Comparison of ENCODE assay signal across 29 mouse cellular contexts in genomic region chr14:105958005-105958404, GRCm38 (mm10).
DNase-seq lines count a peak whose midpoint lies in the region; ATAC-seq and TF ChIP-seq lines count a peak whose summit lies in the region.
"Had no signal": no experiment of that assay in that cellular context is flagged by ENCODE, and none has a peak within 500 bp of the region (broad histone marks: within the 10 kb centered on the region; RNA-seq: fewer than 3 reads in every experiment).

No protein-coding gene starts in this region.

- no peak overlapping the region for H3K4me2 ChIP-seq in liver, postnatal 0 days (ENCODE audit: low read depth, low read length)
- no peak overlapping the region for H3K4me2 ChIP-seq in midbrain, embryonic 11.5 days
- H3K4me2 ChIP-seq in midbrain, postnatal 0 days (ENCODE audit: low read depth, low read length, poor library complexity, severe bottlenecking): no peak overlapping the region
- no peak overlapping the region for H3K4me2 ChIP-seq in stomach, postnatal 0 days (replicated peaks; ENCODE audit: low read depth)
- H3K4me2 ChIP-seq: embryonic facial prominence, embryonic 13.5 days; forebrain, embryonic 15.5 days; hindbrain, embryonic 15.5 days; liver, embryonic 13.5 days; lung, embryonic 15.5 days; midbrain, embryonic 13.5 days had no signal

- no peak overlapping the region for H3K27ac ChIP-seq in liver, adult 2 months (replicated peaks; ENCODE audit: insufficient read depth, low read depth, low read length)
- no peak overlapping the region for H3K27ac ChIP-seq in liver, postnatal 0 days (ENCODE audit: low read depth)
- no peak overlapping the region for H3K27ac ChIP-seq in midbrain, embryonic 11.5 days (ENCODE audit: low read depth, low read length)
- H3K27ac ChIP-seq in midbrain, postnatal 0 days (ENCODE audit: low read depth, low read length): no peak overlapping the region
- H3K27ac ChIP-seq in stomach, postnatal 0 days (replicated peaks): peak overlapping the region; percentile 24; the same call in 1 of the 2 replicates
- H3K27ac ChIP-seq: embryonic facial prominence, embryonic 13.5 days; forebrain, embryonic 10.5 days; forebrain, embryonic 15.5 days; heart, embryonic 10.5 days; hindbrain, embryonic 10.5 days; hindbrain, embryonic 15.5 days; kidney, postnatal 0 days; liver, embryonic 13.5 days; lung, embryonic 15.5 days; midbrain, embryonic 13.5 days had no signal

- H3K79me2 ChIP-seq in liver, adult 2 months (ENCODE audit: control insufficient read depth, insufficient read depth, low read length): no peaks in the 10 kb centered on the region

- no peak for ATAC-seq in liver, postnatal 0 days
- ATAC-seq in midbrain, embryonic 11.5 days (ENCODE audit: low FRiP score): no peak
- no peak for ATAC-seq in midbrain, postnatal 0 days (ENCODE audit: low FRiP score)
- peak; percentile 77 for ATAC-seq in stomach, postnatal 0 days (ENCODE audit: low FRiP score, low TSS enrichment)
- no peak for ATAC-seq in CD4-positive, CD25-positive, alpha-beta regulatory T cell, adult 4 months
- ATAC-seq: activated CD4-positive, CD25-positive, alpha-beta regulatory T cell, adult 4 months; forebrain, embryonic 15.5 days; inflammation-experienced regulatory T-cells, adult 6 months; midbrain, embryonic 13.5 days had no signal

- no peak for TF ChIP-seq CTCF in liver, adult 2 months (IDR thresholded peaks at IDR 0.05; ENCODE audit: low read depth, low read length)
- no peak for TF ChIP-seq CTCF in liver, postnatal 0 days (IDR thresholded peaks at IDR 0.05; ENCODE audit: low read depth)
- TF ChIP-seq CTCF in midbrain, postnatal 0 days (IDR thresholded peaks at IDR 0.05): no peak
- no peak for TF ChIP-seq CTCF in stomach, postnatal 0 days (IDR thresholded peaks at IDR 0.05; ENCODE audit: low read depth)

- H3K36me3 ChIP-seq in liver, adult 2 months (ENCODE audit: control insufficient read depth, insufficient read depth, low read length): no peaks in the 10 kb centered on the region
- H3K36me3 ChIP-seq in liver, postnatal 0 days (replicated peaks; ENCODE audit: insufficient read depth, low read length): no peaks in the 10 kb centered on the region
- H3K36me3 ChIP-seq in midbrain, embryonic 11.5 days (ENCODE audit: control insufficient read depth, insufficient read depth, low read length): no peaks in the 10 kb centered on the region
- H3K36me3 ChIP-seq in midbrain, postnatal 0 days (ENCODE audit: insufficient read depth, low read length): no peaks in the 10 kb centered on the region
- H3K36me3 ChIP-seq in stomach, postnatal 0 days (ENCODE audit: control insufficient read depth, insufficient read depth, low read length): no peaks in the 10 kb centered on the region
- H3K36me3 ChIP-seq: embryonic facial prominence, embryonic 13.5 days; forebrain, embryonic 10.5 days; forebrain, embryonic 15.5 days; heart, embryonic 10.5 days; hindbrain, embryonic 10.5 days; hindbrain, embryonic 15.5 days; liver, embryonic 13.5 days; lung, embryonic 15.5 days; midbrain, embryonic 13.5 days had no signal

- H3K9ac ChIP-seq in liver, adult 2 months (ENCODE audit: low read depth, low read length): no peak overlapping the region
- no peak overlapping the region for H3K9ac ChIP-seq in liver, postnatal 0 days (replicated peaks)
- no peak overlapping the region for H3K9ac ChIP-seq in midbrain, embryonic 11.5 days (ENCODE audit: low read length)
- H3K9ac ChIP-seq in midbrain, postnatal 0 days (replicated peaks; ENCODE audit: low read length, poor library complexity, severe bottlenecking): no peak overlapping the region
- H3K9ac ChIP-seq in stomach, postnatal 0 days (ENCODE audit: low read length): no peak overlapping the region
- H3K9ac ChIP-seq: embryonic facial prominence, embryonic 13.5 days; forebrain, embryonic 15.5 days; hindbrain, embryonic 15.5 days; liver, embryonic 13.5 days; lung, embryonic 15.5 days; midbrain, embryonic 13.5 days had no signal

- no peak overlapping the region for H3K4me3 ChIP-seq in liver, adult 2 months (ENCODE audit: insufficient read depth, low read depth, low read length)
- no peak overlapping the region for H3K4me3 ChIP-seq in liver, postnatal 0 days (ENCODE audit: low read depth, low read length)
- no peak overlapping the region for H3K4me3 ChIP-seq in midbrain, embryonic 11.5 days (ENCODE audit: low read depth, low read length)
- no peak overlapping the region for H3K4me3 ChIP-seq in midbrain, postnatal 0 days (ENCODE audit: low read depth, low read length)
- H3K4me3 ChIP-seq in stomach, postnatal 0 days (ENCODE audit: low read depth, low read length): no peak overlapping the region
- H3K4me3 ChIP-seq: embryonic facial prominence, embryonic 13.5 days; forebrain, embryonic 10.5 days; forebrain, embryonic 15.5 days; heart, embryonic 10.5 days; hindbrain, embryonic 10.5 days; hindbrain, embryonic 15.5 days; liver, embryonic 13.5 days; lung, embryonic 15.5 days; megakaryocyte, embryonic 14.5 days; midbrain, embryonic 13.5 days had no signal

- no peak for TF ChIP-seq POLR2A in liver, adult 2 months (IDR thresholded peaks at IDR 0.05; ENCODE audit: extremely low read depth, insufficient read depth, low read length)

- peak; percentile 91 for DNase-seq in heart, adult 11 months
- no peak for DNase-seq in heart, postnatal 25 days (ENCODE audit: low spot score)
- peak; percentile 12 for DNase-seq in liver, adult 2 months (ENCODE audit: extremely low read depth, low read depth, low spot score)
- no peak for DNase-seq in liver, postnatal 0 days
- peak; percentile 41 for DNase-seq in midbrain, embryonic 11.5 days (ENCODE audit: low spot score, missing footprints)
- DNase-seq in midbrain, postnatal 0 days (ENCODE audit: low spot score): no peak
- DNase-seq in stomach, postnatal 0 days (ENCODE audit: low spot score): no peak
- DNase-seq: adrenal gland, adult 2 months; adrenal gland, postnatal 36 days; cerebellum, adult 18-20 months; cerebellum, postnatal 10 days; gastrocnemius, postnatal 25 days; kidney, adult 8-10 months; kidney, postnatal 4 days; liver, embryonic 13.5 days; thymus, postnatal 4 days had no signal

- no peak for TF ChIP-seq EP300 in liver, postnatal 0 days (IDR thresholded peaks at IDR 0.05; ENCODE audit: low read depth)
- TF ChIP-seq EP300 in stomach, postnatal 0 days (optimal IDR thresholded peaks at IDR 0.05): no peak

- H3K9me3 ChIP-seq in liver, postnatal 0 days (ENCODE audit: low read length): no peaks in the 10 kb centered on the region
- no peaks in the 10 kb centered on the region for H3K9me3 ChIP-seq in midbrain, embryonic 11.5 days (ENCODE audit: control insufficient read depth, low read length)
- no peaks in the 10 kb centered on the region for H3K9me3 ChIP-seq in midbrain, postnatal 0 days (ENCODE audit: low read length)
- H3K9me3 ChIP-seq in stomach, postnatal 0 days (ENCODE audit: control insufficient read depth, low read length): no peaks in the 10 kb centered on the region
- H3K9me3 ChIP-seq: embryonic facial prominence, embryonic 13.5 days; forebrain, embryonic 10.5 days; forebrain, embryonic 15.5 days; heart, embryonic 10.5 days; hindbrain, embryonic 10.5 days; hindbrain, embryonic 15.5 days; lung, embryonic 15.5 days; midbrain, embryonic 13.5 days had no signal

- H3K27me3 ChIP-seq in liver, adult 2 months (ENCODE audit: control insufficient read depth, insufficient read depth, low read length): no peaks in the 10 kb centered on the region
- no peaks in the 10 kb centered on the region for H3K27me3 ChIP-seq in liver, postnatal 0 days (ENCODE audit: insufficient read depth, low read length)
- H3K27me3 ChIP-seq in midbrain, embryonic 11.5 days (ENCODE audit: control insufficient read depth, insufficient read depth, low read length): no peaks in the 10 kb centered on the region
- H3K27me3 ChIP-seq in midbrain, postnatal 0 days (ENCODE audit: insufficient read depth, low read length): no peaks in the 10 kb centered on the region
- no peaks in the 10 kb centered on the region for H3K27me3 ChIP-seq in stomach, postnatal 0 days (ENCODE audit: control insufficient read depth, insufficient read depth, low read length)
- H3K27me3 ChIP-seq: embryonic facial prominence, embryonic 13.5 days; forebrain, embryonic 15.5 days; hindbrain, embryonic 15.5 days; liver, embryonic 13.5 days; lung, embryonic 15.5 days; megakaryocyte, embryonic 14.5 days; midbrain, embryonic 13.5 days had no signal

- intact Hi-C loops in heart, postnatal 25 days (cut with DNase I): no loop called here

- H3K4me1 ChIP-seq in liver, adult 2 months (ENCODE audit: control insufficient read depth, insufficient read depth, low read length): no peaks in the 10 kb centered on the region
- no peaks in the 10 kb centered on the region for H3K4me1 ChIP-seq in liver, postnatal 0 days (ENCODE audit: insufficient read depth)
- no peaks in the 10 kb centered on the region for H3K4me1 ChIP-seq in midbrain, embryonic 11.5 days (ENCODE audit: control insufficient read depth, insufficient read depth, low read length)
- H3K4me1 ChIP-seq in midbrain, postnatal 0 days (ENCODE audit: insufficient read depth, low read length): no peaks in the 10 kb centered on the region
- H3K4me1 ChIP-seq in stomach, postnatal 0 days (replicated peaks; ENCODE audit: control insufficient read depth, insufficient read depth): no peaks in the 10 kb centered on the region
- H3K4me1 ChIP-seq: embryonic facial prominence, embryonic 13.5 days; forebrain, embryonic 10.5 days; forebrain, embryonic 15.5 days; heart, embryonic 10.5 days; hindbrain, embryonic 10.5 days; hindbrain, embryonic 15.5 days; liver, embryonic 13.5 days; megakaryocyte, embryonic 14.5 days; midbrain, embryonic 13.5 days had no signal

- WGBS in liver, adult 2 months: 83% methylated on average over 7 of the region's 7 CpGs
- WGBS in liver, postnatal 0 days (ENCODE audit: insufficient replicate concordance): 78% methylated on average over 7 of the region's 7 CpGs
- WGBS in midbrain, embryonic 11.5 days: 93% methylated on average over 7 of the region's 7 CpGs
- 89% methylated on average over 7 of the region's 7 CpGs for WGBS in midbrain, postnatal 0 days
- 51% methylated on average over 7 of the region's 7 CpGs for WGBS in stomach, postnatal 0 days

Comparison
In these comparisons a context has a peak if more than half of its experiments do, and no peak if none do; other contexts are left out.
1. DNase-seq: peak in heart, adult 11 months (single experiment), liver, adult 2 months (single experiment) and midbrain, embryonic 11.5 days (single experiment); none in heart, postnatal 25 days (single experiment), liver, postnatal 0 days (single experiment), midbrain, postnatal 0 days (single experiment) and stomach, postnatal 0 days (single experiment).